ENCODE assay signal across 28 mouse cellular contexts in the genomic region with DNA sequence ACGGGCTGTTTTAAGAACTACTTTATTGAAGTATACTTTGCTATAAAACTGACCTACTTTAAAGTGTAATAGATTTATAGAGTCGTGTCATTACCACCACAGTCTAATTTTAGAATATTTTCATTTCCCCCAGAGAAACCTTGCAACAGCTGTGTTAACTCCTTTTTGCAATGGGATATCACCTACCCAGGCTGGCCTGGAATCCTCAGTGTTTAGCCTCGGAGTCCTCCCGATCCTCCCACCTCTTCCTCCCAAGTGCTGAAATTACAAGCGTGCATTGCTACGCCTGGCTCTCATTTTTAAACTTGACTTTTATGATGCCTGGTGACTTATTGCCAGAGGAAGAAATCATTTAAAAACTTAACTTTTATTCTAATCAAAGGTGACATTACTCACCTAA.
A peak's percentile ranks its signal among the peaks of the same experiment; 100 is the strongest.
DNase-seq lines count a peak whose midpoint lies in the region; ATAC-seq and TF ChIP-seq lines count a peak whose summit lies in the region.
"Had no signal": no experiment of that assay in that cellular context is flagged by ENCODE, and none has a peak within 500 bp of the region (broad histone marks: within the 10 kb centered on the region; RNA-seq: fewer than 3 reads in every experiment).

No protein-coding gene starts in this region.

- no peak overlapping the region for H3K27ac ChIP-seq in kidney, embryonic 14.5 days (ENCODE audit: low read depth, low read length)
- H3K27ac ChIP-seq in kidney, postnatal 0 days = no peak overlapping the region
- H3K27ac ChIP-seq: embryonic facial prominence, embryonic 10.5 days; embryonic facial prominence, embryonic 13.5 days; forebrain, embryonic 12.5 days; forebrain, embryonic 15.5 days; heart, adult 2 months; heart, embryonic 15.5 days; hindbrain, embryonic 10.5 days; hindbrain, embryonic 13.5 days had no signal

- WGBS in kidney, embryonic 14.5 days = 23% methylated on average over 6 of the region's 6 CpGs
- 32% methylated on average over 6 of the region's 6 CpGs for WGBS in kidney, postnatal 0 days

- peak; percentile 72 for ATAC-seq in kidney, embryonic 14.5 days (ENCODE audit: low FRiP score, low TSS enrichment)
- ATAC-seq in kidney, postnatal 0 days (replicated peaks; ENCODE audit: low FRiP score, low read depth) = 0 out of 2 replicates have a peak, but pooled peaks have one; percentile 20
- ATAC-seq: activated CD4-positive, CD25-positive, alpha-beta regulatory T cell, adult 4 months; forebrain, embryonic 15.5 days; hindbrain, embryonic 16.5 days had no signal

- TF ChIP-seq CTCF in kidney, postnatal 0 days (IDR thresholded peaks at IDR 0.05; ENCODE audit: low read depth) = no peak

- H3K79me2 ChIP-seq in myocyte (ENCODE audit: control insufficient read depth, insufficient read depth) = no peaks in the 10 kb centered on the region

- H3K4me2 ChIP-seq in kidney, embryonic 14.5 days (replicated peaks; ENCODE audit: low read depth, low read length) = no peak overlapping the region
- no peak overlapping the region for H3K4me2 ChIP-seq in kidney, postnatal 0 days (ENCODE audit: low read length)
- H3K4me2 ChIP-seq in myocyte (ENCODE audit: low read depth) = peak overlapping the region; percentile 33
- H3K4me2 ChIP-seq: embryonic facial prominence, embryonic 13.5 days; forebrain, embryonic 12.5 days; forebrain, embryonic 15.5 days; heart, embryonic 12.5 days; heart, embryonic 15.5 days; hindbrain, embryonic 13.5 days had no signal

- H3K4me3 ChIP-seq in kidney, embryonic 14.5 days (ENCODE audit: low read length) = no peak overlapping the region
- no peak overlapping the region for H3K4me3 ChIP-seq in kidney, postnatal 0 days (replicated peaks; ENCODE audit: low read depth, low read length)
- H3K4me3 ChIP-seq in myocyte = no peak overlapping the region
- H3K4me3 ChIP-seq: embryonic facial prominence, embryonic 10.5 days; embryonic facial prominence, embryonic 13.5 days; erythroblast, embryonic 14.5 days; forebrain, embryonic 12.5 days; forebrain, embryonic 15.5 days; heart, adult 2 months; heart, embryonic 12.5 days; heart, embryonic 15.5 days; hindbrain, embryonic 10.5 days; hindbrain, embryonic 13.5 days had no signal

- H3K9ac ChIP-seq in kidney, embryonic 14.5 days (ENCODE audit: low read depth, low read length) = no peak overlapping the region
- H3K9ac ChIP-seq in kidney, postnatal 0 days (ENCODE audit: low read depth, low read length) = no peak overlapping the region
- H3K9ac ChIP-seq: embryonic facial prominence, embryonic 13.5 days; forebrain, embryonic 12.5 days; forebrain, embryonic 15.5 days; heart, embryonic 12.5 days; heart, embryonic 15.5 days; hindbrain, embryonic 13.5 days had no signal

- peaks cover 33% of the 10 kb centered on the region for H3K4me1 ChIP-seq in kidney, embryonic 14.5 days (ENCODE audit: control insufficient read depth, insufficient read depth, low read length)
- peaks cover 24% of the 10 kb centered on the region; the same call in 1 of the 2 replicates for H3K4me1 ChIP-seq in kidney, postnatal 0 days (replicated peaks; ENCODE audit: insufficient read depth, low read length)

- no peak overlapping the region for H3ac ChIP-seq in myocyte (ENCODE audit: control insufficient read depth, insufficient read length)

- no peaks in the 10 kb centered on the region for H3K36me3 ChIP-seq in kidney, embryonic 14.5 days (ENCODE audit: control insufficient read depth, insufficient read depth, low read length)
- no peaks in the 10 kb centered on the region for H3K36me3 ChIP-seq in kidney, postnatal 0 days (ENCODE audit: insufficient read depth, low read length)
- H3K36me3 ChIP-seq in myocyte (ENCODE audit: control insufficient read depth, insufficient read depth) = no peaks in the 10 kb centered on the region
- H3K36me3 ChIP-seq: embryonic facial prominence, embryonic 10.5 days; embryonic facial prominence, embryonic 13.5 days; forebrain, embryonic 12.5 days; forebrain, embryonic 15.5 days; heart, embryonic 12.5 days; heart, embryonic 15.5 days; hindbrain, embryonic 10.5 days; hindbrain, embryonic 13.5 days had no signal

- no peaks in the 10 kb centered on the region for H3K27me3 ChIP-seq in kidney, embryonic 14.5 days (ENCODE audit: control insufficient read depth, insufficient read depth, low read length)
- no peaks in the 10 kb centered on the region for H3K27me3 ChIP-seq in kidney, postnatal 0 days (ENCODE audit: insufficient read depth, low read length)
- no peaks in the 10 kb centered on the region for H3K27me3 ChIP-seq in myocyte (ENCODE audit: control insufficient read depth, insufficient read depth, insufficient read length)
- H3K27me3 ChIP-seq: embryonic facial prominence, embryonic 13.5 days; forebrain, embryonic 12.5 days; forebrain, embryonic 15.5 days; heart, embryonic 12.5 days; heart, embryonic 15.5 days; hindbrain, embryonic 13.5 days had no signal

- no peak for TF ChIP-seq POLR2A in myocyte (IDR thresholded peaks at IDR 0.05; ENCODE audit: insufficient read length, low read depth)

- H3K9me3 ChIP-seq in kidney, embryonic 14.5 days (ENCODE audit: control insufficient read depth, low read length) = no peaks in the 10 kb centered on the region
- H3K9me3 ChIP-seq in kidney, postnatal 0 days (replicated peaks; ENCODE audit: low read length) = no peaks in the 10 kb centered on the region
- H3K9me3 ChIP-seq: embryonic facial prominence, embryonic 10.5 days; embryonic facial prominence, embryonic 13.5 days; forebrain, embryonic 12.5 days; forebrain, embryonic 15.5 days; heart, embryonic 12.5 days; heart, embryonic 15.5 days; hindbrain, embryonic 10.5 days; hindbrain, embryonic 13.5 days had no signal

- DNase-seq in kidney, adult 11 months = no peak
- DNase-seq in kidney, postnatal 0 days (ENCODE audit: low spot score) = peak; percentile 80
- DNase-seq in kidney, adult 18-20 months = no peak
- DNase-seq in heart, adult 9 months (ENCODE audit: low spot score in 2 of 2) = no peak
- DNase-seq: adrenal gland, adult 8-10 months; adrenal gland, postnatal 25 days; cerebellum, adult 11-12 months; cerebellum, adult 8-10 months; cerebellum, postnatal 10 days; cerebellum, postnatal 36 days; embryo, embryonic 11 days; gastrocnemius, postnatal 36 days; heart, adult 2 months; heart, postnatal 10 days; heart, postnatal 36 days had no signal

TF ChIP-seq in myocyte, 11 proteins besides CTCF, POLR2A, EP300 and RAD21:
- TF ChIP-seq MYOG (IDR thresholded peaks at IDR 0.05; ENCODE audit: control insufficient read depth in 1 of 3, insufficient read depth in 1 of 3, insufficient read length in 2 of 3, low read depth in 2 of 3) = peak in 2 of 3 experiments; percentile 21 to 31
- no peak for TF ChIP-seq MAX (IDR thresholded peaks at IDR 0.05; ENCODE audit: low read depth)
- TF ChIP-seq MYOD1 (IDR thresholded peaks at IDR 0.05; ENCODE audit: control insufficient read depth in 1 of 3, insufficient read length in 2 of 3, low read depth in 2 of 3) = peak in 2 of 3 experiments; percentile 14 to 67
